Mouse (Mus musculus): ENCODE measurements around the gene Iqca. TPM values are rescaled to one million over a fixed set of nuclear protein-coding genes. Genes with fewer than 3 reads are reported as not detected.

Gene Iqca
- polyA plus RNA-seq, 1 experiment from 2014 or later: 0.20 TPM

- no peak overlapping the region for H3K27ac ChIP-seq (replicated peaks)
- no peaks in the 10 kb centered on the region for H3K36me3 ChIP-seq (replicated peaks)
- H3K4me3 ChIP-seq: no peak overlapping the region
- no peak for DNase-seq (ENCODE audit: low spot score)
- H3K27me3 ChIP-seq (replicated peaks; ENCODE audit: low read depth, poor library complexity, severe bottlenecking): peaks cover 9% of the 10 kb centered on the region; the same call in 1 of the 2 replicates
- peaks cover 5% of the 10 kb centered on the region; the same call in 1 of the 2 replicates for H3K4me1 ChIP-seq
- 90% methylated on average over 5 of the region's 5 CpGs for WGBS
- no peaks in the 10 kb centered on the region for H3K9me3 ChIP-seq
Observed at GRCm38 (mm10) chr1:90020336-90020735, 132.9 kb downstream of the Iqca start.

DNA sequence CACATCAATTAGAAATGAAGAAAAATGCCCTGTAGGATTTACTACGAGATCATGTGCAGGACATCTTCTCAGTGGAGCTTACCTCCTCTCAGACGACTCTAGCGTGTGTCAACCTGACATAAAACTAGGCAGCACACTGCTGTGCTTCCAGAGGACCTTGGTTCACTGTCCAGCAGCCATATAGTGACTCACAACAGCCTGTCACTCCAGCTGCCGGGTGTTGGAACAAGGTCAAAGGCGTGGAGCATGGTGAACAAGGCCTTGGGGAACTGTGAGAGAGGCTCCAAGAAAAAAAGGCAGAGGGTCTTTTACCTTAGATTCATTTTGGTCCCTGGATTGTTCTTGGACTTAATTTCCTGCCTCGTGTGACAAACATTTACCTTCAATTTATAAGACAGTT is 135.1 kb downstream of the Iqca start:
- Histone ChIP-seq H3K9me3 (0 out of 2 replicates have a peak, but pooled peaks cover 3% of the 10 kb centered on the region), H3K27me3 (replicated peaks; ENCODE audit: low read depth, poor library complexity, severe bottlenecking) (no peaks in the 10 kb centered on the region), H3K4me3 (no peak overlapping the region), H3K4me1 (no peaks in the 10 kb centered on the region), H3K27ac (replicated peaks) (no peak overlapping the region), H3K36me3 (replicated peaks) (no peaks in the 10 kb centered on the region)
- 88% methylated on average over 6 of the region's 6 CpGs for WGBS
- no peak for DNase-seq (ENCODE audit: low spot score)

DNA sequence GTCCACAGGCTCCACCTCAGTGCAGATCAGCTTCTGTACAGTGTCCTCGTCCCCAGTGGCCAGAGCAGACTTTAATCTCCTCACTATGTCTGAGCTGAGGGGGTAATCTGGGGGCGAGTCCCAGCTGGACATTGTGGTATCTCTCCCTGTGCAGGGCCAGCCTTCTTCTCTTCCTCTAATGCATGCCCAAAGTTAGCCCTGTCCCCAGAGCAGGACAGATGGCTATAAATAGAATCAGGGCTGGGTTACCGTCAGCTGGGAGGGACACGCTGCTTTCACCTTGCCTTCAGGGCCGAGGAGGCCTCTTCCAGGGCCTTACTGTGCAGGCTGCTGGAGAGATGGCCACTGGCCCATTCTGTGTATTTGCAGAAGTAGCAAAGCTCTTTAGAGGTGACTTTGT is 138.8 kb downstream of the Iqca start, which contains the start of gene Asb18:
Gene Asb18 (minus strand): TSS at position 221 of the 400 bp plus-strand sequence.
- H3K27me3 ChIP-seq (replicated peaks; ENCODE audit: low read depth, poor library complexity, severe bottlenecking): no peaks in the 10 kb centered on the region
- no peak within 1 kb of the TSS for H3K4me3 ChIP-seq
- 0 out of 2 replicates have a peak, but pooled peaks cover 3% of the 10 kb centered on the region for H3K9me3 ChIP-seq
- H3K36me3 ChIP-seq (replicated peaks): no peaks in the 10 kb centered on the region
- H3K27ac ChIP-seq (replicated peaks): no peak within 1 kb of the TSS
- DNase-seq (ENCODE audit: low spot score): no peak
- no peaks in the 10 kb centered on the region for H3K4me1 ChIP-seq
- 86% methylated on average over 5 of the region's 5 CpGs for WGBS

DNA sequence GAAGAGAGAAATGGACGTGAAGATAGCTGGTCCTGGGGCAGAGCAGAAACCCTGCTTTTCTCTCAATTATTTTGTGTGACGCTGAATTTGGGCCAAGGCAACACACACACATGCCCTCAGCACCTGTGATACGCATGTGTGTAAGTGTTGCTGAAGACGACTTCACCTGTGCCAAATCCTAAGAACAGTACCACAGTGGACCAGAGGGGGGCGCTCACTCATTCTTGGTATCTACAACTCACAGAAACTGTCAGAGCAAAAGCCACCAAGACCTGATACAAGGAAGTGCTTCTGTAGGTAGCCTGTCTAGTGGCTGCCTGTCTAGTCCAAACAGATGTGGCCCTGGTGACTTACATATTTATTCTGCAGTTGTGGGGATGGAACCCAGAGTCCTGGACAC is 139.9 kb downstream of the Iqca start:
- Histone ChIP-seq H3K9me3 (0 out of 2 replicates have a peak, but pooled peaks cover 3% of the 10 kb centered on the region), H3K4me1 (no peaks in the 10 kb centered on the region), H3K36me3 (replicated peaks) (no peaks in the 10 kb centered on the region), H3K4me3 (no peak overlapping the region), H3K27me3 (replicated peaks; ENCODE audit: low read depth, poor library complexity, severe bottlenecking) (no peaks in the 10 kb centered on the region), H3K27ac (replicated peaks) (no peak overlapping the region)
- DNase-seq (ENCODE audit: low spot score): no peak
- WGBS: 77% methylated on average over 5 of the region's 5 CpGs

GRCm38 (mm10) chr1:90012850-90013249 is 140.4 kb downstream of the Iqca start:
- Histone ChIP-seq H3K4me3 (no peak overlapping the region), H3K36me3 (replicated peaks) (no peaks in the 10 kb centered on the region), H3K27ac (replicated peaks) (no peak overlapping the region), H3K27me3 (replicated peaks; ENCODE audit: low read depth, poor library complexity, severe bottlenecking) (no peaks in the 10 kb centered on the region), H3K4me1 (no peaks in the 10 kb centered on the region), H3K9me3 (0 out of 2 replicates have a peak, but pooled peaks cover 3% of the 10 kb centered on the region)
- WGBS: 62% methylated on average over 7 of the region's 7 CpGs
- no peak for DNase-seq (ENCODE audit: low spot score)

GRCm38 (mm10) chr1:90012168-90012567 is 141.0 kb downstream of the Iqca start:
- Histone ChIP-seq H3K4me1 (no peaks in the 10 kb centered on the region), H3K27me3 (replicated peaks; ENCODE audit: low read depth, poor library complexity, severe bottlenecking) (no peaks in the 10 kb centered on the region), H3K27ac (replicated peaks) (no peak overlapping the region), H3K4me3 (no peak overlapping the region), H3K9me3 (0 out of 2 replicates have a peak, but pooled peaks cover 3% of the 10 kb centered on the region), H3K36me3 (replicated peaks) (no peaks in the 10 kb centered on the region)
- no peak for DNase-seq (ENCODE audit: low spot score)
- WGBS: 80% methylated on average over 3 of the region's 3 CpGs

DNA sequence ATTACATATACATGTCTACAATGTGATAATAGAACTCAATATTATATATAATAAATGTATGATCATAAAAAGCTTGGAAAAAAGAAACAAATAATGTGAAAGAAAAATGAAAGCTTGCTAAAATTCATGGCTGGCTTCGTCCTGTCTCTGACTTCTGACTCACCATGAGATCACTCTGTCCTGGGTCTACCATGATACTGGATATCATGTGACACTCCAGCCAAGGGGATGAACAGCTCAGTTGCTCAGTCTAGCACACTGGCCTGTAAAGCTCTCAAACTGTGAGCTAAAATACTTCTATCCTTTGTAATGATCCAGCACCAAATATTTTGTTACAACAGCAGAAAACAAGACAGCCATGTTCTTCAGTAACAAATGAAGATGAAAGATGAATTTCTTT is 143.1 kb downstream of the Iqca start:
- H3K36me3 ChIP-seq (replicated peaks): no peaks in the 10 kb centered on the region
- no peak overlapping the region for H3K27ac ChIP-seq (replicated peaks)
- H3K9me3 ChIP-seq: 0 out of 2 replicates have a peak, but pooled peaks cover 3% of the 10 kb centered on the region
- peaks cover 7% of the 10 kb centered on the region; the same call in 1 of the 2 replicates for H3K27me3 ChIP-seq (replicated peaks; ENCODE audit: low read depth, poor library complexity, severe bottlenecking)
- H3K4me3 ChIP-seq: no peak overlapping the region
- 82% methylated on average over 1 of the region's 1 CpGs for WGBS
- no peaks in the 10 kb centered on the region for H3K4me1 ChIP-seq
- DNase-seq (ENCODE audit: low spot score): no peak

DNA sequence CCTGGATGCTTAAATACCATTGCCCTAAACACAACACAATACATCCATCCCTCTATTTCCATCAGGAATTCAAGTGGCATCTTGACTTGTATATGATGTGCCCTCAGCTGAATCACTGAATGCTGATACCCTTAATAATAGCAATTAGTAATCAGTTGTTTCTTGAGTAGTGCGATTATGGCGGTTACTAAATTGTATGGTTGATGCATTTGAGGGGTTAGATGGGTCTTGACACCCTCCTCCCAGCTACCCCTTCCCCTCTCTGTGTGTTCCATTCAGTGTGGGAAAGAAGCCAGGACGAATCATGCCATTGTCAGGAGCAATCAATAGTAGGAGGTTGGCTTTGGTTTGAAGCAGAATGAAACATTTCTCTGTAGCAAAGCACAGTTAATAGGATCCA is 144.0 kb downstream of the Iqca start:
- no peaks in the 10 kb centered on the region for H3K4me1 ChIP-seq
- H3K27me3 ChIP-seq (replicated peaks; ENCODE audit: low read depth, poor library complexity, severe bottlenecking): peaks cover 13% of the 10 kb centered on the region
- H3K36me3 ChIP-seq (replicated peaks): no peaks in the 10 kb centered on the region
- no peak for DNase-seq (ENCODE audit: low spot score)
- H3K27ac ChIP-seq (replicated peaks): no peak overlapping the region
- no peak overlapping the region for H3K4me3 ChIP-seq
- 0 out of 2 replicates have a peak, but pooled peaks cover 3% of the 10 kb centered on the region for H3K9me3 ChIP-seq
- 84% methylated on average over 3 of the region's 3 CpGs for WGBS

- Histone ChIP-seq H3K4me1 (no peaks in the 10 kb centered on the region), H3K9me3 (no peaks in the 10 kb centered on the region), H3K36me3 (replicated peaks) (no peaks in the 10 kb centered on the region), H3K4me3 (no peak overlapping the region), H3K27ac (replicated peaks) (no peak overlapping the region), H3K27me3 (replicated peaks; ENCODE audit: low read depth, poor library complexity, severe bottlenecking) (peaks cover 29% of the 10 kb centered on the region)
- DNase-seq (ENCODE audit: low spot score): no peak
- WGBS: 71% methylated on average over 14 of the region's 14 CpGs
Observed at GRCm38 (mm10) chr1:90006666-90007065, 146.5 kb downstream of the Iqca start.

DNA sequence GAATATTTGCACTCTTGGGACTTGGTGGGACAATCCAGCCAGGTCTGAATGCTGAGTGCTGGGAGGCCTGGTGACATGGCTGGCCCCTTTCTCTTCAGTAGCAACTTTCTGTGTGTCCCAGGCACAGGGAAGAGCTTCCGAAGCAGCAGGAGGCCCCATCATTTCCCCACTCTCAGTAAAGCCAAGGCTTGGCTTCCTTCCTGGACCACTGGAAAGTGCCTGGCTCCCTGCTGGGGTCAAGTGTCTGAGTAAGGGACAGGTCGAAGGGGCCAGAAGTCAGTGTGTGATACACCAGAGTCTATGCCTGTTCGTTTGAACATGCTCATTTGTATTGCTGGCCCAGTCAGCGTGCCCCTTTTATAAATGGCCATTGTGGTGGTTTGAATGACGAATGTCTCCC is 152.2 kb downstream of the Iqca start:
- WGBS: 53% methylated on average over 5 of the region's 5 CpGs
- DNase-seq (ENCODE audit: low spot score): no peak
- H3K27me3 ChIP-seq (replicated peaks; ENCODE audit: low read depth, poor library complexity, severe bottlenecking): peaks cover 67% of the 10 kb centered on the region
- H3K4me3 ChIP-seq: no peak overlapping the region
- no peaks in the 10 kb centered on the region for H3K36me3 ChIP-seq (replicated peaks)
- H3K27ac ChIP-seq (replicated peaks): no peak overlapping the region
- H3K4me1 ChIP-seq: peaks cover 20% of the 10 kb centered on the region
- H3K9me3 ChIP-seq: no peaks in the 10 kb centered on the region

GRCm38 (mm10) chr1:89999858-90000257 is 153.3 kb downstream of the Iqca start:
- H3K27me3 ChIP-seq (replicated peaks; ENCODE audit: low read depth, poor library complexity, severe bottlenecking): peaks cover 78% of the 10 kb centered on the region
- 83% methylated on average over 3 of the region's 3 CpGs for WGBS

GRCm38 (mm10) chr1:89998696-89999095 is 154.5 kb downstream of the Iqca start:
- H3K36me3 ChIP-seq (replicated peaks): no peaks in the 10 kb centered on the region
- H3K4me1 ChIP-seq: peaks cover 20% of the 10 kb centered on the region
- WGBS: 65% methylated on average over 2 of the region's 2 CpGs

More at GRCm38 (mm10) chr1:89999858-90000257, 153.3 kb downstream of the Iqca start:
- Histone ChIP-seq H3K9me3 (no peaks in the 10 kb centered on the region), H3K36me3 (replicated peaks) (no peaks in the 10 kb centered on the region), H3K4me1 (peaks cover 20% of the 10 kb centered on the region), H3K4me3 (no peak overlapping the region), H3K27ac (replicated peaks) (no peak overlapping the region)
- DNase-seq (ENCODE audit: low spot score): no peak

DNA sequence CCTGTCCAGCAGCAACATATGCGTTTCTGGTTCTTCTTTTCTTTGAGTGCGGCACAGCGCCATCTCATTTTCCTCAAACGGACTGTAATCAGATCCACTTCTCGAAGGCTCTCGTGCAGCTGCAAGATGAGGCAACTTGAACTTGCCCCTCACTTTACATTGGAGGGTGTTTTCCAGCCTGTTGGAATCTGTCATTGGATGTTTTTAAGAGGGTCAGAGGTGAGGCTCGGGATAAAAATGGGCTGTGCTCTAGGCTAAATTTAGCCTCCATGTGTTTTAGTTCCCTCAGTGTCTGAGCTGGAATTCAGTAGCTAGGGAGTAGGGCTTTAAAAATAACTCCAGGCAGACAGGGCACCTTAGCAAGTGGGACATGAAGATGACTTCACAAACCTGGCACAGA is 155.1 kb downstream of the Iqca start:
- H3K4me1 ChIP-seq: peaks cover 21% of the 10 kb centered on the region
- H3K27ac ChIP-seq (replicated peaks): no peak overlapping the region
- no peaks in the 10 kb centered on the region for H3K36me3 ChIP-seq (replicated peaks)
- peak; percentile 29 for DNase-seq (ENCODE audit: low spot score)
- H3K27me3 ChIP-seq (replicated peaks; ENCODE audit: low read depth, poor library complexity, severe bottlenecking): peaks cover 81% of the 10 kb centered on the region
- H3K9me3 ChIP-seq: no peaks in the 10 kb centered on the region
- 41% methylated on average over 7 of the region's 7 CpGs for whole genome bisulfite sequencing
- no peak overlapping the region for H3K4me3 ChIP-seq

More at GRCm38 (mm10) chr1:89998696-89999095, 154.5 kb downstream of the Iqca start:
- Histone ChIP-seq H3K27ac (replicated peaks) (no peak overlapping the region), H3K9me3 (no peaks in the 10 kb centered on the region), H3K27me3 (replicated peaks; ENCODE audit: low read depth, poor library complexity, severe bottlenecking) (peaks cover 79% of the 10 kb centered on the region), H3K4me3 (no peak overlapping the region)
- DNase-seq (ENCODE audit: low spot score): no peak

Measured in embryonic facial prominence, embryonic 10.5 days (tissue).